Mouse (Mus musculus) cerebellum, adult (tissue): ENCODE results near the gene Pla2g10.
"Not testable (repeated sequence)": the region's sequence is repeated elsewhere in the genome, so short reads cannot be mapped to it uniquely, and the experiment has no call there.

Experiments
- ATAC-seq: cut with Nextera tagmentation; 2 replicates; pipeline ENCODE4 v1.9.2; 2017; ENCODE audit warnings: mild to moderate bottlenecking, moderate library complexity, mixed read lengths; ENCODE audit not compliant: insufficient number of reproducible peaks, low FRiP score, low TSS enrichment

Gene Pla2g10

DNA sequence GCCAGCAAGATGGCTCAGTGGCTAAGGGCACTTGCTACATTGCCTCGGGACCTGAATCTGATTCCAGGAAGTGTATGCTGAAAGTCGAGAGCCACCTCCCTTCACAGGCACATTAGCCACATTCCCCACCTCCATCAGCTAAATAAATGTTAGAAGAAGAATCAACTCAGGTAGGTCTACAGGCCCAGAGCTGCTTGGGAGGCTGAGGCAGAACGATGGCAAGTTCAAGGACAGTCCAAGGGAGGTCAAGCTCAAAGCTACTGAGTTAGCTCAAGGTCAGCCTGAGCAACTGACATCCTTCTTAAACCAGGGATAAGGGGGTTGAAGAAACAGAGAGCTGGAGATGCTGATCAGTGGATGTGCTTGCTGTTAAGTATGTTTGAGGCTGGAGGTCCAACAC lies 2.0 kb upstream of the Pla2g10 start:
- no peak for ATAC-seq

DNA sequence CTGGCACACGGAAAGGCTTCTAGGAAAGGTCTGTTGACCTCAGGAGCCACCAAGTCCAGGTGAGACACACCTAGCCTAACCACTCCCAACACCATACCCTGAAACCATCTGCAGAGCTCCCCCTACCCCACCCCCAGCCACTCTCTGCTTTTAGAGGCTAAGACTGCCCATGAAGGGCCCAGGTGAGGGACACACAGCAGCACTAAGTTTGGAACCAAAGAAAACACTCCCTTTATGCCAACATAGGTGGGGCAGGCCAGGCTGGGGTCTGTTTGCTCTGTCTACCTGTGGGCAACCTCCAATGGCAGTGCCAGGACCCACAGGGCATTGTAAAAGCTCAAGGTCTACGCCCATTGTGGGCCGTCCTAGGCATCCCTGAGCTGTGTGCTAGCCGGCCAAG lies 1.4 kb downstream of the Pla2g10 start:
- no peak for ATAC-seq

DNA sequence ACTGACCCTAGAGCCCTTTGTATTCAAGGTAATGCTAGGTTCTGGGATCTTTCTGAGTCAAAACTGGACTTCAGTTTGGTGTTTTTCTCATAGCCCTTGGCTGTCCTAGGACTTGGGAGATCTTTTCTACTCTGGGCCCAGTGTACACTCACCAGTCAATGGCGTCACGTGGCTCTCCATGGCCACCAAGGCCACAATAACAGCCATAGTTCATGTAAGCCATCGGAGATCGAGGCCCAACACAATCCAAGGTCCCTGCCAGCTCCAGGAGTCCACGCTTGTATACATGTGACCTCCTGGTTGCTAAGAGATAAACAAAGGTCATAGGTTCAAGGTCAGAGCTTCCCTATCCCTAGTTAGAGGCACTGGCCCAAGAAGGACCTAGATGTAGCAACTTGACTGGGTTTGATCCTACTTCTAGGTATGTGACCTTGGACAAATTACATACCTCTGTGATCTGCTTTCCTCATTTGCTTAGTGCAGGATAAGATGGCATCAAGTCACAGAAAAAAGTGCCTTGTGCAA lies 2.9 kb downstream of the Pla2g10 start:
- no peak for ATAC-seq

DNA sequence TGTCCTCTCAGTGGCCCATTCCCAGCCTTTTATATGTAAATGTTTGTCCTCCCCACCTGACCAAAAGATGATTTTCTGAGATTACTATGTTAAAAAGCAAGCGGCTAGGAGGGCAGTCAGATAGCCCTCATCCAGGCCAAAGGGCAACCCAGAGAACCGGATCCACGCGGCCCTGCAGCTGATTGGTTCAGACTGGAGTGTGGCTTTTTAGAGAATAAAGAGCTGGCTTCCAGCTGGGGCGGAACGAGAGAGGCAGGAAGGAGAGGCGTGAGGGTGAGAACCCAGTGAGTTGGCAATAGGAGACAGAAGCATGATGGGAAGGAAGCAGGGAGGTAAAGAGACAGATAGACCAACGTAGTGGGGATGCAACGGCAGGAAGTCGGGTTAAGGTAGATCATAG lies 7.8 kb downstream of the Pla2g10 start:
- no peak for ATAC-seq

DNA sequence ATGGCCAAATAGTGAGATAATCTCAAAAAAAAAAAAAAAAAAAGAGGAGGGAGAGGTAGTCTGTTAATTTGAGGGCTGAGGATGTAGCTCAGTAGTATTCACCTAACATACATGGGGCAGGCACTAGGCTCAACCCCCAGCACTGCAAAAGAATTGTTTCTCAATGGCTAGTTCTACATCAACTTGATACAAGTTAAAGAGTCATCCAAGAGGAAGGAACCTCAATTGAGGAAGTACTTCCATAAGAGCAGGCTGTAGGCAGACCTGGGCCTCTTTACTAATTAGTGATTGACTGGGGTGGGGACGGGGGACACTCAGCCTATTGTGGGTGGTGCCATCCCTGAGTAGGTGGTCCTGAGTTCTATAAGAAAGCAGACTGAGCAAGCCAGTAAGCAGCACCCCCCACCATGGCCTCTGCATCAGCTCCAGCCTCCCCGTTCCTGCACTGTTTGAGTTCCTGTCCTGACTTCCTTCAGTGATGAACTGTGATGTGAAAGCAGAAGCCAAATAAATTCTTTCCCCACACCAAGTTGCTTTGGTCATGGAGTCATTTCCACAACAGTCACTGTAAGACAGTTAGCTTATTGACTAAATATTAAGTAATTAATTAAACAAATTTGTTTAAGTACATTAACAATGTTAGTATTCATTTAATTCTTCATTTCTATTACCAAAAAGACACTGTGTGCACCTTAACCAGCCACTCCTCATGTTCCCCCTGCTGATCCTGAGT lies 13.8 kb downstream of the Pla2g10 start:
- ATAC-seq, result no peak

DNA sequence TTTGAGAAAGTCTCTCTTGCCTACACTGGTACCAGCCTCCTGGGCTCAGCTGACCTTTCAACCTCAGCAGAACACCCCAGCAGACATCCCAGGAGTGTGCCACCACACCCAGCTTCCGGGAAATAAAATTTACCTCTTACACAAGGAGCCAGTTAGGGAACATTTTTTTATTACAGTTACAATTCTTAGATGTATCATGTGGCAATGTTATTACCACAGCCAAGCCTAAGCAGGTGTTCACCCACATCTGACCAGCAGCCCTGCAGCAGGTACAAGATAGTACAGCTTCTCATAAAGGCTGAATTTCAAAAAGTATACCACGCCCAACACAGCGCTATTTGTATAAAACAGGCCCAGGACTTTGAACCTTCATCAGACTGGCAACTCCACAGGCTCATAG lies 15.9 kb downstream of the Pla2g10 start:
- no peak for ATAC-seq

DNA sequence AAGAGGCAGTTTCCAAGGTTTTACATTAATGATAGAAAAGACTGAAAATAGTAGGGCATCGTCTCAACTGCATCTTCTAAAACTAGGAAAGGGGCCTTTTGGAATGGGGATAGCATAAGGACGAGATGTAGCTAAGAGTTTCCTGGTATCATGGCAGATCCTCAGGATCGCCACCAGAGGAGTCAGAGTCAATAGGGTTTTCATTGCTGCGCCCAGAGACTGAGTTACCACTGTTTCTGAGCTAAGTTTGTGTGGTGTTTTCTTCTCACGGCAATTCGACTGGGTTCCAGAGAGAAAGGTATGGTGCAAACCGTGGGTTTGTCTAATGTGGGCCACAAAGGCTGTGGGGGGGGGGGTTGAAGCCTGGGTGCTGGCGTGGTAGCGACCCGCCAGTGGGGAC lies 26.1 kb downstream of the Pla2g10 start:
- ATAC-seq, result no peak

DNA sequence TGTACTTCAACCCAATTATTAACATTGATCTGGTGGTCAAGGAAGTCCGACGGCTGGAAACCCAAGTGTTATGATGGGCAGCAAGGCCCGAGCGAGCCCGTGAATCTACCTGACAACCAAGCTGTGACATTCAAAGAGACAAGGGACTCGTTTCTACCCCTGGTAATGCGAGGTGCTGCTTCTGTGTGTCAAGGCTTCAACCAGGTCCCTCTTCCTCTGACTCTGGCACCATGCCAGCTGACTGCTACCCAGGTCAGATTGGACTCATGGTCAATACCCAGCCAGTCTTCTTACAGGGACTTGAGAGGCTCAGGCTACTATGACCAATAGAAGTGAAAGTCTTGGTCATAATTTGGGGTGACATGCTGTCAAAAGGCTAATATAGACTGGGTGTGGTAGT lies 28.6 kb downstream of the Pla2g10 start:
- ATAC-seq, result no peak

DNA sequence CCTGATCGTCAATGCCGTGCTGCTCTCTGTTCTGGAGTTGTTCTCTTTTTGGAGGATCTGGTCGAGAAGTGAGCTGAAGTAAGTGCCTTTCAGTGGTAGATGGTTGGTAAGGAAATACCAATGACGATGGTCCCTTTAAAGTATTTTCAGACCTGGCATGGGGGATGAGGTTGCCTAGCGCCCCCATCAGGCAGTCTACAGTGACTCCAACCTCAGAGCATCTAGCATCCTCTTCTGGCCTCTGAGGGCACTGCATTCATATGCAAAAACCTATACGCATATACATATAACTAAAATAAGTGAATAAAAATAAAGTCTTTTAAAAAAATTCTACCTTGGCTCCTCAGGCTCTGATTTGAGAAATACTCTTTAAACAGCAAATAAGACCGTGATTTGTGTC lies 31.8 kb downstream of the Pla2g10 start:
- no peak for ATAC-seq

DNA sequence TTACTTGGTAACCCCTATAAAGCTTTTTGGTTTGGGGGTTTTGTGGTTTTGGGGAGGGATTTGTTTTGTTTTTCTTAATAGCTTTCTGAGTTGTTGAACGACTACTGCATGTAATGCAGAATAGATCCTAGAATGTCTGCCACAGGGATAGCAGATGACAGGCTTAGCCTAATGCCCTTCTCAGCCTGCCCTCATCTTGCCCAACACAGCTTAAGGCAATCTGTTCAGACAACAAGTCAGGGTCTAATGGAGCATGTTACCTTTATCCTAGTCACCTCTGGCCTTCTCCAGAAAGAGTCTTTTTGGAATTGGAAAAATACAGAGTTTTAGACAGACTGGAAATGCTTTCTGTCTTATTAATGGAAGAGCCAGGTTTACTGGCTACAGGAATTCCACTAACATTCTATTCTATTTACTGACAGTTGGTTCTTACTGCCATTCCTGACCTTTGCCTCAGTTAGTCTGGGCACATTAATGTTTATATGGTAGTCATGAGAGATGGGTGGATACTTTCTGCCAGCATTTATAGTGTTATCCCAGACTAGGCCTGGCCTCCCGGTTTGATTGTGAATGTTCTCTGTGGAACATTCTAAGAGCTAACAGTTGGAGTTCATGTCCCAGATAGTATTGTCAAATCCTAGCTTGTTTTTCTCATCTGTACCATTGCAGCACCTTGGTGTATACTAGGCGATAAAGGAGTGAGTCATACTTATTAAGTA lies 52.0 kb downstream of the Pla2g10 start:
- ATAC-seq, result no peak

DNA sequence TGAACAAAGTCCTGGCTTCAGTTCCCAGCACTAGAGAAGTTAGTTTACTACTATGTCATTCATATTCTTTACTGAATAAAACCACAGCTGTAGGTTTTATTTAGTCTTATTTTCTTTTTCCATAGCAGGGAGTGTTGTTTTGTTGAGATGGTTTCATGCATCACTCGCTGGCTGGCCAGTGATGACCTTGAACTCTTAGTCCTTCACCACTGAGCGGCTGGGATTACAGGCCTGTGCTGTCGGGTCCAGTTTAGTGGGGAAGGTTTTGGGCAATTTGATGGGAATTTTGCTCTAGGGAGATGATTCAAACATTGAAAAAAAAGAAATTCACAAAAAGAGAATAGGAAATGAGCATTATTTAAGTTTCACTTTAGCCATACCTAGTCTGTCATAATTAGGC lies 56.3 kb downstream of the Pla2g10 start:
- no peak for ATAC-seq

DNA sequence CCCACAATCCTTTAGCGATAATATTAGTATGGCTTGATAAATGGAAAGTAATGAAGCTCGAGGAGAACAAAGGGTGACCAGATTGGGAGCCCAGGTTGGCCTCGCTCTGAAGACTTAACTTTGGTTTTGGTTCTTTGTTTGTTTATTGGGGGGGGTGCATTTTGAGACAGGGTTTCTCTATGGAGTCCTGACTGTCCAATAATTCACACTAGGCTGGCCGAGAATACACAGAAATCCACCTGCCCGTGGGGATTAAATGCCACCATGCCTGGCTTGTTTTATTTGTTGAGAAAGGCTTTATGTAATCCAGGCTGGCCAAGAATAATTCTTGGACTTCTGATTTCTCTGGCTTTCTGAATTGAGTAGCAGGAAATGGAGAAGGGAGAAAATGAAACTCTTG lies 57.7 kb downstream of the Pla2g10 start:
- no peak for ATAC-seq

DNA sequence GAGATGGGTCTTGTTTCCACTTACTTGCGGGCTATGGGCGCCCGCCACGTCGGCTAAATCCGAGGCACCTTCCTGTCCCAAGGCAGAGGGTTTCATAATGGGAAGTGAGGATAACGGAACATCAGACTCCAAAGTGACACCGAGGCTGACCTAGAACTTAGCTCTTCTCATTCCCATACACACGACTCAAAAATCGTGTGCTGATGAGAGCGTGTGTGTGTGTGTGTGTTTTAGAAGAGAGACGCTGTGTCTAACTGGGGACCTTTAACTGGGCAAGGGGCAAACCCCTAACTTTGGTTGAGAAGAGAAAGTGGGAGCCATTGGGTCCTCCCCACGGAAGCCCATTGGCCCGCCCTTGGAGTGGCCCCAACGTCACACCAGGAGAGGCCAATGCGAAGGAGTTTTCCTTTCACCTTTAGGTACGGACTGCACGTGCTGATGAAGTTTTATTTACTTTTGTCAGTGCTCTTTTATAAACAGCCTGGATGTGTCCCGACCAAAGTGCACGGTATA lies 58.3 kb downstream of the Pla2g10 start:
- ATAC-seq, result no peak

DNA sequence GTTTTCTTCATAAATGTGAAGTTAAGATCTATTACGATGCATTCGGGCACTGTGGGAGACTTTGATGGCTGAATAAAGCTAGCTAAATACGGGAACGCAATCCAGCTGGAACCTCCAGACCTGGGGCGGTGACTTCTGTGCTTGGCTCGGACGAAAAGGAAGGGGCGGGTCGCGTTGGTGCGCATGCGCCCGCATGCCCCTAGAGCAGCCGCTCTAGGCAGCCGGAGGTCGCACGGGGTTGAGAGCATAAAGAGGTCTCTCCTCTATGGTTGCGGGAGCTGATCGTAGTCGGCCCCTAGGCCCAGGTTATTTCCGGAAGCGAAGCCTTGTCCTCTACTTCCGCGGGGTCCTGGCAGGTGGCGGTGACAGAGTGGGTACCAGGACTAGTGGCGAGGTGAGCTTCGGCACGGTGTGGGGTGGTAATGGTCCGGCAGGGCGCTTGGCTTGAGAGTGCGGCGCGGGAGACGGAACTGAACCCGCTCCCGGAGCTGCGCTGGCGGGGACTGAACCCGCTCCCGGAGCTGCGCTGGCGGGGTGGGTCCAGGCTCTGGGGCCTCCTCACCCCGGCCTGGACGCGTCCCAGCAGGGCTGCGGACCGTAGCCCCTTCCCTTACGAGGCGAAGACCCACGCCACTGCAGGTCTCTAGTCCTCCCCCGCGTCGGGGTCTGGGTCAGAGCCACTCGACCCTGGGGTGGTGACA lies 58.9 kb downstream of the Pla2g10 start, which contains the start of the genes Bfar and 3110001I22Rik:
Gene Bfar, plus strand, starts transcription at position 174 of the 701 bp plus-strand sequence.
Gene 3110001I22Rik, plus strand, starts transcription at position 245 of the 701 bp plus-strand sequence.
- peak; percentile 89 for ATAC-seq

DNA sequence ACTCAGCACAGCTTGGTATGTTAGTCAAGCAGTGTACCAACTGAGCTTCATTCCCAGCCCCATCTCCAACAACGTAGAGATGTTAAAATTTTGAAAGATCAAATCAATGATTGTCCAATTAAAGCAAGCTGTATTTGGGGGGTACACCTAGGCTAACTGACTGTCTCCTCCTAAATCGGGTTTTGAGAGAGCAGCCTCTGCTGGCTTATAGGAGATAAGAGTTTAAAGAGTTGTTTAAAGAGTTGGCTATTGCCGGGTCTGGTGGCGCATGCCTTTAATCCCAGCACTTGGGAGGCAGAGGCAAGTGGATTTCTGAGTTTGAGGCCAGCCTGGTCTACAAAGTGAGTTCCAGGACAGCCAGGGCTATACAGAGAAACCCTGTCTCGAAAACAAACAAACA lies 59.9 kb downstream of the Pla2g10 start:
- ATAC-seq, result not testable (repeated sequence)

DNA sequence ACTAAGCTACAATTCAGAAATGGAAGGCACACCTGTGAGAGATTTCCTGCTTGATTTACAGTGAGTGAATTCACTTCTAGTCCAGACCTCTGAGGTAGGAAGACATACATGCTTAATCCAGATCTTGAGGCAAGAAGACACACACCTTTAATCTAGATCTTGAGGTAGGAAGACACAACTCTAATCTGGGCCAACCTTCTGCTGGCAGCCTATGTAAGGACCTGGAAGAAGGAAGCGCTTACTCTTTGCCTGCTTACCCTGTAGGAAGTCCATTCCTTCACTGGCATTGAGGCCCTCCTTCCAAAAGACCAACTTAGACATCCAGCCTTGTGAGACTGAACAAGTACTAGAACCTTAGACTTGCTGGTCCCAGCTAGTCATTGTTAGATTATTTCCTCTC lies 61.5 kb downstream of the Pla2g10 start:
- ATAC-seq, result no peak

DNA sequence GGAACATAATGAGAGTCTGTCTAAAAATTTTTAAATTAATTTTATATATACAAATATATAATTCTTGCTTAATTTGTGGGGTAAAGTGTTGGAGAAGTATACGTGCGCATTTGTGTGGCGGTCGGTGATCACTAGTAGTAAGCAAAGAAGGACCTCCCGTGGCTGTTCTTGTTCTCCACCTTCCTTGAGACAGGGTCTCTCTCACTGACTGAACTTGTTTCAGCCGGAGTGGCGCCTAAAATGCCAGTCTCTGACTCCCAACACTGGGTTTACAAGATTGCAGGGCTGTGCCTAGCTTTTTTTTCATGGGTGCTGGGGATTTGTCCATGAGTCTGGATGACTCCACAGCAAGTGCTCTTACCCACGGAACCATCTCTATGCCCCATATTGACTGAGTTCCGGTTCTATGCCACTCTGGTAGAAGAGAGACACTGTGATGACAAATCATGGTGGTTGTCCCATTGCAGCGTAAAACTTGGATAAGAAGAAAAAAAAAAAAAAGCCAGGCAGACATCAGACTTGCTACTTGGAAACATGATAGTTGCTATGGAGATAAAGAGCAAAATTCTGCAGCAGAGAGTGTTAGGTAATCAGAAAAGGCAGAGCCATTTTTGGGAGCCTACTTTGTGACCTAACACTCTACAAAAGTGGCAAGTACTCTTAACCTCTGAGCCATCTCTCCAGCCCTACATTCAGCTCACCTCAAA lies 62.2 kb downstream of the Pla2g10 start:
- no peak for ATAC-seq

DNA sequence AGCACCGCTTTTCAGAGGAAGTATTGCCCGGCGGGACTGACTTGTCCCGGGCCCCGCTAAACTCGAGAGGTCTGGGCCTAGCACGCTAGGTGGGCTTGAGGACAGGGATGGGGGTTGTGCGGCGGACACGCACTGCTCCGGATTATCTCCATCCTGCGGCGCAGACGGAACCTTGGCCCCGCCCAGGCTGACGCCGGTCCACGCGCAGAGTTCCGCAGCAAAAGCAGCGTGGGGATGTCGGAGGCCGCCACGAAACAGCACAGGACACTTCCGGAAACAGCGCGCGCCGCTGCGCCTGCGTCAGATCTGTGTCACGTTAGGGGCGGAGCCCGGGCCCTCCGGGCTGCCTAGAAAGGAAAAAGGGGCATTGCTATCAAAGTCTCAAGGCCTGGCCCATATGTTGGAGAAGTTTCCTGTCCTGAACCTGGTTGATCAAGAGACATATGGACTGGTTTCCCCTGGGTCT lies 62.9 kb downstream of the Pla2g10 start, which contains the start of gene Parn:
Gene Parn, minus strand, starts transcription at position 293 of the 466 bp plus-strand sequence.
- peak; percentile 90 for ATAC-seq
